Mouse (Mus musculus) mouse trophoblast stem cell (cell line): Measurements from ENCODE around the gene Amfr.

Experiments
- in situ Hi-C, 2 experiments: fragments of 300-500 bp; cut with MseI, MboI; formaldehyde crosslinking; loops; 2 replicates in 1 of 2; 3 replicates in 1 of 2; pipeline ENCODE4 v1.15.1; 2025

The Amfr gene

GRCm38 (mm10) chr8:93933288-93933687 is 79.4 kb downstream of the Amfr start:
- in situ Hi-C loops: loop anchor here in 1 of 2 experiments (10.0 kb wide), 2 partner anchors 268 to 338 kb away; no protein-coding TSS in a partner anchor

GRCm38 (mm10) chr8:93932873-93933272 is 79.8 kb downstream of the Amfr start:
- in situ Hi-C loops: loop anchor here in 1 of 2 experiments (10.0 kb wide), 2 partner anchors 268 to 338 kb away; no protein-coding TSS in a partner anchor

GRCm38 (mm10) chr8:93931336-93931735 is 81.3 kb downstream of the Amfr start:
- in situ Hi-C loops: loop anchor here in 1 of 2 experiments (10.0 kb wide), 2 partner anchors 267 to 337 kb away; no protein-coding TSS in a partner anchor

- in situ Hi-C loops: no loop called here
Measured at GRCm38 (mm10) chr8:93929233-93929632, 83.4 kb downstream of the Amfr start.

- in situ Hi-C loops: no loop called here
Measured at GRCm38 (mm10) chr8:93925513-93925912, 87.1 kb downstream of the Amfr start.

- in situ Hi-C loops: no loop called here
Measured at GRCm38 (mm10) chr8:93923897-93924334, 88.7 kb downstream of the Amfr start.
